Mouse (Mus musculus) kidney, adult 2 months (tissue): ENCODE results near the gene Slc8a1.

Source experiments
- CTCF ChIP-seq: fragments of 200-500 bp; conservative IDR thresholded peaks from 2 replicates; pipeline ENCODE4 v1.5.1; 2011; ENCODE audit warnings: low read depth, mild to moderate bottlenecking, control low read depth, low read length, moderate library complexity, mixed read lengths; ENCODE audit not compliant: insufficient read depth, insufficient read length
- POLR2A ChIP-seq: fragments of 200-500 bp; IDR thresholded peaks from one replicate; pipeline ENCODE4 v1.6.1; 2011; ENCODE audit warnings: low read depth, low read length, control low read depth

GRCm38 (mm10) chr17:81390790-81391189 lies 347.4 kb downstream of the Slc8a1 start:
- TF ChIP-seq POLR2A (no peak), CTCF (no peak)
